Mouse (Mus musculus): ENCODE data around the gene Ttll7. TPM values are rescaled to one million over a fixed set of nuclear protein-coding genes. Genes with fewer than 3 reads are reported as not detected.

Ttll7 gene
- polyA plus RNA-seq, 1 experiment from 2014 or later, result 8.7 TPM

DNA sequence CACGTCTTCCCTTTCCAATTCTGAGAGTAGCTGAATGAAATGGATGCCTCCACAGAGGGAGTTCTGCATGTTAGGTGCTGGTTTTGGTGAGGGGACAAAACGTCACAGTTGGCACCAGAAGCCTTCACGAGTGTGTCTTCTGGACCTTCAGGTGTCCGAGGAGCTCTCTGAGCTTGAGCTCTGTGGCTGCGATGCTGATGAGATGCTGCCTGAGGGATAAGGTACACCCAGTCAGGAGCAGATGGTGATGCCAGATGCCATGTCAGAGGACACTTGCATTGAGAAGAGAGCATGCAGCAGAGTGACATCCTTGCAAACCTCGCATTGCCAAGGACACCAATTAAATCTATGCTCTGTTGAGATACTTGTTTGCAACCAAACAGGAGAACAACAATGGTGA lies 164.3 kb downstream of the Ttll7 start:
- H3K4me3 ChIP-seq, result no peak overlapping the region
- H3K36me3 ChIP-seq, result no peaks in the 10 kb centered on the region
- H3K9ac ChIP-seq, result no peak overlapping the region
- no peak overlapping the region for H3K4me2 ChIP-seq
- H3K27me3 ChIP-seq, result no peaks in the 10 kb centered on the region
- WGBS, result 91% methylated on average over 6 of the region's 6 CpGs
- no peaks in the 10 kb centered on the region for H3K9me3 ChIP-seq
- H3K27ac ChIP-seq (replicated peaks), result no peak overlapping the region
- ATAC-seq (ENCODE audit: low FRiP score, low read depth), result no peak
- no peaks in the 10 kb centered on the region for H3K4me1 ChIP-seq (replicated peaks)

DNA sequence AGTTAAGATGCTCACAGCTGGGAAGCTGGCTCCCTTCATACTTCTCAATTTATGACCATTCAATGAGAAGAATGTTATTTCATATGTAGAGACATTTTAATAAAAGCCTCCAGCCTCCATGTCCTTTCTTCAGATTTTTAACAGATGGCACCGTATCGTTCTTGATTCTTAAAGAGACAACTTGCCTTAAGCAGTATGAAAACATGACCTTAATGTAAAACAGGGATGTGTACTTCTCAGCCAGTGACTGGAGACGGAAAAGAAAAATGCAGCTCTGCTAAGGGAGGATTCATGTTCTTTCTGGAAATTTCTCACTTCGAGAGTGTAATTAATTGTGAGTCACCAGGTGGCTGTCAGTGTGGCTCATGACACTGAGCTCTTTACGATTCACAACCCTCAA lies 167.3 kb downstream of the Ttll7 start:
- ATAC-seq (ENCODE audit: low FRiP score, low read depth), result no peak
- no peak overlapping the region for H3K27ac ChIP-seq (replicated peaks)
- no peaks in the 10 kb centered on the region for H3K36me3 ChIP-seq
- 66% methylated on average over 5 of the region's 5 CpGs for whole genome bisulfite sequencing
- H3K27me3 ChIP-seq, result no peaks in the 10 kb centered on the region
- no peaks in the 10 kb centered on the region for H3K4me1 ChIP-seq (replicated peaks)
- H3K9me3 ChIP-seq, result no peaks in the 10 kb centered on the region
- no peak overlapping the region for H3K9ac ChIP-seq
- H3K4me3 ChIP-seq, result no peak overlapping the region
- H3K4me2 ChIP-seq, result no peak overlapping the region

- Histone ChIP-seq H3K4me3 (no peak overlapping the region), H3K27me3 (no peaks in the 10 kb centered on the region), H3K4me1 (replicated peaks) (no peaks in the 10 kb centered on the region), H3K9ac (no peak overlapping the region), H3K9me3 (no peaks in the 10 kb centered on the region), H3K4me2 (no peak overlapping the region), H3K27ac (replicated peaks) (no peak overlapping the region), H3K36me3 (no peaks in the 10 kb centered on the region)
- WGBS, result 45% methylated on average over 5 of the region's 5 CpGs
- ATAC-seq (ENCODE audit: low FRiP score, low read depth), result no peak
Measured at GRCm38 (mm10) chr3:147026248-147026647, 174.1 kb downstream of the Ttll7 start.

DNA sequence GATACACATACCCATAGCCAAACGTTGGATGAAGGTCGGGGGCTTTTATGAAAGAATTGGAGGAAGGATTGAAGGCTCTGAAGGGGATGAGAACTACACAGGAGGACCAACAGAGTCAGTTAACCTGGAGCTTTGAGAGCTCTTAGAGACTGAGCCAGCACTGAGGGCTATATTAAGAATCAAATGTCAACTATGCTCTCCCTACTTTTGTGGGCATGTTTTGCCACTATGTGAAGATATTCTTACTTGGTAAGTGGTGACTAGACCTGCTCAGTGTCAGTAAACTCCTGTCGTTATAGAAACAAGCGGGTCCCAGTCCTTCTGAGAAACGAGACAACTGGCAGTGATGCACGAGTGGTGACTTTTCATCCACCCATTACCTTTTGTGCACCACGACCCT lies 176.2 kb downstream of the Ttll7 start:
- H3K9ac ChIP-seq, result no peak overlapping the region
- H3K4me3 ChIP-seq, result no peak overlapping the region
- no peak for ATAC-seq (ENCODE audit: low FRiP score, low read depth)
- WGBS, result 95% methylated on average over 7 of the region's 7 CpGs
- no peaks in the 10 kb centered on the region for H3K4me1 ChIP-seq (replicated peaks)
- H3K36me3 ChIP-seq, result no peaks in the 10 kb centered on the region
- H3K27me3 ChIP-seq, result no peaks in the 10 kb centered on the region
- no peak overlapping the region for H3K27ac ChIP-seq (replicated peaks)
- no peak overlapping the region for H3K4me2 ChIP-seq
- H3K9me3 ChIP-seq, result no peaks in the 10 kb centered on the region

DNA sequence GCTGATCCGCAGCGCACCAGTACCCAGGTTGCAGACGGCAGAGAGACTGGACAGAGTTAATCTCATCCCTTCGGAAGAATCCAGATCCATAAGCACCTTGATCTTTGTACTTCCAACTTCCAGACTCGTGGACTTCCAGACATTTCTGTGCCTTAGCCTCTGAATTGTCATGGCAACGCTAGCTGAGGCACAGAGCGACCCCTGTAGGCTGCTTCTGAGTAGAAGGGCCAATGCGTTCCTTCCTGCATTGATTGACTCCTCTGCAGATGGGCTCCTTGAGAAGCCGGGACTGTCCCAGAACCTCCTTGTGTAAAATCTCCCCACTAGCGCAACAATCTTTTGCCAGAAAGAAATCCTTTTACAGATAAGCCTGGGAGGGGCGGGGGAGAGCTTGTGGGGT lies 177.6 kb downstream of the Ttll7 start:
- H3K36me3 ChIP-seq, result no peaks in the 10 kb centered on the region
- H3K27me3 ChIP-seq, result no peaks in the 10 kb centered on the region
- H3K9ac ChIP-seq, result no peak overlapping the region
- no peak overlapping the region for H3K4me2 ChIP-seq
- ATAC-seq (ENCODE audit: low FRiP score, low read depth), result no peak
- WGBS, result 79% methylated on average over 11 of the region's 11 CpGs
- no peaks in the 10 kb centered on the region for H3K9me3 ChIP-seq
- H3K4me1 ChIP-seq (replicated peaks), result no peaks in the 10 kb centered on the region
- no peak overlapping the region for H3K4me3 ChIP-seq
- no peak overlapping the region for H3K27ac ChIP-seq (replicated peaks)

DNA sequence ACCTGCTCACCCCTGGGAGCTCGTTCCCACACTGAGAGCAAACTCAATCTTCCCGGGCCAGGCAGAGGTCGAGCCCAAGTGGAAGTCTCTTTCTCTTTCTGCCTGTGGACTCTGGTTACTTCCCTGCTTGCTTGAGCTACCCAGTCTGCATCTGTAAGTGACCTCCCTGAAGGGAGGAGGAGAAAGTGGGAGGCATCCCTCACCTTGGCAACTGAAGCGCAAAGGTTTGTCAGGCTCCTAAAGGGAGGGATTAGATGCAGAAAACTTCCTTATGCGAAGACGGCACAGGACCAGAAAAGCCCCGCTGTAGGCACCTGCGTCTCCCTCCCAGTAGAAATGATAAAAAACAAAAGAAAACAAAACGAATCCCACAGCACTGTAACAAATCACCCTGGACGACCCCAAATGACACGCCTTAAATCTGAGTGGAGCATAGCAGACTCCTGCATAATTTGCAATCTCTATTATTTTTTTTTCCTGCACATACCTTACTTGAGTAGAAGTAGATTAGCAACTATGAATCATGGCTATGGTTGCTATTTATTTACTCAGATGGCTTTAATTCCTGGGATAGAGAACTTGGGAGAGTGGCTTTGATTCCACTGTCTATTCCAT lies 178.2 kb downstream of the Ttll7 start:
- H3K36me3 ChIP-seq, result no peaks in the 10 kb centered on the region
- WGBS, result 49% methylated on average over 11 of the region's 11 CpGs
- ATAC-seq (ENCODE audit: low FRiP score, low read depth), result no peak

More for the DNA sequence above, 178.2 kb downstream of the Ttll7 start:
- Histone ChIP-seq H3K27me3 (no peaks in the 10 kb centered on the region), H3K4me3 (no peak overlapping the region), H3K4me1 (replicated peaks) (no peaks in the 10 kb centered on the region), H3K9ac (no peak overlapping the region), H3K9me3 (no peaks in the 10 kb centered on the region), H3K27ac (replicated peaks) (no peak overlapping the region), H3K4me2 (no peak overlapping the region)

Other genes starting within 250 kb of the Ttll7 start
- gene Dnase2b, start 236.8 kb upstream of the Ttll7 start, polyA plus RNA-seq (2015; fragmentation: Nextera tagmentation; extraction: Ambion mirVana), result not detected in 2 replicates
- not detected in 2 replicates for gene 4930503B20Rik, start 201.1 kb upstream of the Ttll7 start, polyA plus RNA-seq (2015; fragmentation: Nextera tagmentation; extraction: Ambion mirVana)
- gene Samd13, start 166.8 kb upstream of the Ttll7 start, polyA plus RNA-seq (2015; fragmentation: Nextera tagmentation; extraction: Ambion mirVana), result 0.30 and 0.72 TPM in 2 replicates
- 181 and 186 TPM in 2 replicates for gene Prkacb, start 39.4 kb upstream of the Ttll7 start, polyA plus RNA-seq (2015; fragmentation: Nextera tagmentation; extraction: Ambion mirVana)